Mouse (Mus musculus) stomach, postnatal 0 days (tissue): ENCODE measurements around the gene Hist1h2bh. TPM values are rescaled to one million over a fixed set of nuclear protein-coding genes. Genes with fewer than 3 reads are reported as not detected.
"Not testable (repeated sequence)": the region's sequence is repeated elsewhere in the genome, so short reads cannot be mapped to it uniquely, and the experiment has no call there.

ENCODE experiments used
- ATAC-seq: fragments of 200-750 bp; cut with Nextera tagmentation; 2 replicates; pipeline ENCODE4 v1.8.0; 2017; ENCODE audit not compliant: low FRiP score, low TSS enrichment
- DNase-seq: peaks from one replicate; pipeline ENCODE4 v3.0.0-alpha.2; 2016; ENCODE audit warnings: low spot score
- H3K27ac ChIP-seq: fragments of 300-500 bp; sonication (generic); replicated peaks from 2 replicates; pipeline ENCODE4 v1.5.1; 2014; ENCODE audit warnings: mild to moderate bottlenecking, control low read depth
- H3K27me3 ChIP-seq: fragments of 300-500 bp; sonication (generic); 2 replicates; pipeline ENCODE4 v1.6.1; 2014; ENCODE audit warnings: low read length; ENCODE audit not compliant: control insufficient read depth, insufficient read depth
- H3K36me3 ChIP-seq: fragments of 300-500 bp; sonication (generic); 2 replicates; pipeline ENCODE4 v1.6.1; 2014; ENCODE audit warnings: low read length, mixed read lengths; ENCODE audit not compliant: control insufficient read depth, insufficient read depth
- H3K4me1 ChIP-seq: fragments of 300-500 bp; sonication (generic); replicated peaks from 2 replicates; pipeline ENCODE4 v1.6.1; 2014; ENCODE audit warnings: antibody characterized with exemption; ENCODE audit not compliant: control insufficient read depth, insufficient read depth
- H3K4me2 ChIP-seq: fragments of 300-500 bp; sonication (generic); replicated peaks from 2 replicates; pipeline ENCODE4 v1.6.1; 2014; ENCODE audit warnings: low read depth, mild to moderate bottlenecking, control low read depth, moderate library complexity
- H3K4me3 ChIP-seq: fragments of 300-500 bp; sonication (generic); 2 replicates; pipeline ENCODE4 v1.5.1; 2014; ENCODE audit warnings: low read depth, low read length, control low read depth
- H3K9ac ChIP-seq: fragments of 300-500 bp; sonication (generic); 2 replicates; pipeline ENCODE4 v1.6.1; 2014; ENCODE audit warnings: mild to moderate bottlenecking, low read length, control low read depth, mixed read lengths
- H3K9me3 ChIP-seq: fragments of 300-500 bp; sonication (generic); 2 replicates; pipeline ENCODE4 v1.6.1; 2016; ENCODE audit warnings: low read length; ENCODE audit not compliant: control insufficient read depth
- CTCF ChIP-seq: IDR thresholded peaks from 2 replicates; pipeline ENCODE4 v1.5.1; 2016; ENCODE audit warnings: antibody characterized with exemption, low read depth, mild to moderate bottlenecking, moderate library complexity
- EP300 ChIP-seq: optimal IDR thresholded peaks from 2 replicates; pipeline ENCODE3; 2016; ENCODE audit warnings: antibody characterized with exemption
- WGBS: fragments of 180-500 bp; shearing (Covaris S2); extraction: QIAGEN DNeasy Blood & Tissue Kit; methylation state at CpG from one replicate; pipeline ENCODE4 v1.1.7; 2014; 5-methylcytosine and 5-hydroxymethylcytosine counted together
- polyA plus RNA-seq: library from polyadenylated mRNA; unstranded; fragments of >200 nt; fragmentation: Nextera tagmentation; extraction: Ambion mirVana; gene quantifications from 2 replicates; pipeline ENCODE4 v1.2.1, GENCODE M21; 2015

Hist1h2bh gene
- polyA plus RNA-seq, 1 experiment from 2014 or later, result 0.62 TPM

- H3K9ac ChIP-seq, result peak within 1 kb of the TSS; percentile 61
- not testable (repeated sequence) for H3K9me3 ChIP-seq, H3K4me1 ChIP-seq, H3K36me3 ChIP-seq, H3K27me3 ChIP-seq
- peak within 1 kb of the TSS; percentile 42 for H3K4me3 ChIP-seq
- peak within 1 kb of the TSS; percentile 83 for H3K27ac ChIP-seq
- peak; percentile 95 for TF ChIP-seq EP300
- H3K4me2 ChIP-seq, result peak within 1 kb of the TSS; percentile 59
- WGBS, result under 1% methylated on average over 21 of the region's 42 CpGs
- ATAC-seq (peak; percentile 92), DNase-seq (peak; percentile 88)
These were observed 30.8 kb upstream of the Hist1h2bh start, which contains the start of the genes Hist1h2bf and Hist1h2ad for GRCm38 (mm10) chr13:23573898-23574524. TSS of gene Hist1h2bf (minus strand) at chr13:23574196. TSS of gene Hist1h2ad (plus strand) at chr13:23574381.

- WGBS, result 5% methylated on average over 18 of the region's 20 CpGs
- Histone ChIP-seq H3K4me2 (peak overlapping the region; percentile 59), H3K9ac (peak overlapping the region; percentile 61), H3K27ac (peak overlapping the region; percentile 83), H3K4me3 (peak overlapping the region; percentile 42)
- H3K4me1 ChIP-seq, H3K27me3 ChIP-seq, ATAC-seq, H3K9me3 ChIP-seq, DNase-seq, H3K36me3 ChIP-seq: not testable (repeated sequence)
These were observed 30.1 kb upstream of the Hist1h2bh start for GRCm38 (mm10) chr13:23573034-23573897.

- Histone ChIP-seq H3K9ac (peak overlapping the region; percentile 32; the same call in 1 of the 2 replicates), H3K4me1 (peaks cover 3% of the 10 kb centered on the region; the same call in 1 of the 2 replicates), H3K4me3 (peak overlapping the region; percentile 42), H3K9me3 (no peaks in the 10 kb centered on the region), H3K4me2 (peak overlapping the region; percentile 59), H3K27me3 (no peaks in the 10 kb centered on the region), H3K36me3 (no peaks in the 10 kb centered on the region), H3K27ac (peak overlapping the region; percentile 93)
- ATAC-seq (no peak), DNase-seq (no peak)
- 20% methylated on average over 2 of the region's 2 CpGs for WGBS
- TF ChIP-seq CTCF (no peak), EP300 (no peak)
These were observed 29.2 kb upstream of the Hist1h2bh start for GRCm38 (mm10) chr13:23572218-23573033.

DNA sequence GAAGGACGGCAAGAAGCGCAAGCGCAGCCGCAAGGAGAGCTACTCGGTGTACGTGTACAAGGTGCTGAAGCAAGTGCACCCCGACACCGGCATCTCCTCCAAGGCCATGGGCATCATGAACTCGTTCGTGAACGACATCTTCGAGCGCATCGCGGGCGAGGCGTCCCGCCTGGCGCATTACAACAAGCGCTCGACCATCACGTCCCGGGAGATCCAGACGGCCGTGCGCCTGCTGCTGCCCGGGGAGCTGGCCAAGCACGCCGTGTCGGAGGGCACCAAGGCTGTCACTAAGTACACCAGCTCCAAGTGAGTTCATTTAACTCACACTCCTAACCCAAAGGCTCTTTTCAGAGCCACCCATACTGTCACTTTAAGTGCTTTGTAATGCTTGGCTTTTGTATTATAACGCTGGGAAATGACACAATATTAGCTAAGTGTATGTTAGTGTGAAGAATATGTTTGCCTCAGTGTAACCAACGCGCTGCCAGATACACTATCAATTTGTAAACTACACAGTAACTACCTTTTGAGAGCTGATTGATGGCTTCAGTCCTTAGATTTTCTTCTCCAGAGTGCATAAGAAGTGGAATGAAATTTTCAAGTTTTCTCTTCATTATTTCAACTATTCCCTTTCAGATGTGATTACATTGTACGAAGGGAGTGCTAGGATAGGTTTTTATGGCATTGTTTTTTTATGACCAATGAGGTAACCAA lies 28.5 kb upstream of the Hist1h2bh start:
- peak overlapping the region; percentile 93 for H3K27ac ChIP-seq
- peak overlapping the region; percentile 42 for H3K4me3 ChIP-seq
- H3K36me3 ChIP-seq, H3K4me1 ChIP-seq, H3K27me3 ChIP-seq, H3K9me3 ChIP-seq, ATAC-seq, DNase-seq: not testable (repeated sequence)
- peak overlapping the region; percentile 59 for H3K4me2 ChIP-seq
- under 1% methylated on average over 9 of the region's 34 CpGs for WGBS
- H3K9ac ChIP-seq, result peak overlapping the region; percentile 61

DNA sequence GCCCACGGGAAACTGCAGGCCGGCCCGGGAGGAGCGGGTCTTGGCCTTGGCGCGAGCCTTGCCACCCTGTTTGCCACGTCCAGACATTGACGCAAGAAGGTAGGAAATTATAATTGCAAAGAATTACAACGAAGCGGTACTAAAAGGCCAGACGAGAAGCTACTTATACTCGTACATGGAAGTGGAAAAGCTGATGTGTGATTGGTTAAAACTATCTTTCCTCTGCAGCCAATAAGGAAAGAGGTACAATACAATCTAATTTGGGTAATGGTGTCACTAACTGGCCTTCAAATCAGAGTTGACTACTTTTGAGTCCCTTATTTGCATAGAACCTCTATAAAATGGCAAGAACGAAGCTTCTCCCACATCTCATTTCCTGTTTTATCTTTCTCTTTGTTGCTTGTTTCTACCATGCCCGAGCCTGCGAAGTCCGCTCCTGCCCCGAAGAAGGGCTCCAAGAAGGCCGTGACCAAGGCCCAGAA lies 27.9 kb upstream of the Hist1h2bh start, which contains the start of the genes Hist1h2ae and Hist1h2bg:
Hist1h2ae (minus strand) TSS at position 199 of the 482 bp plus-strand sequence.
Hist1h2bg (plus strand) TSS at position 375 of the 482 bp plus-strand sequence.
- peak within 1 kb of the TSS; percentile 61 for H3K9ac ChIP-seq
- no peaks in the 10 kb centered on the region for H3K4me1 ChIP-seq
- DNase-seq, result peak; percentile 62
- H3K36me3 ChIP-seq, result no peaks in the 10 kb centered on the region
- H3K4me2 ChIP-seq, result peak within 1 kb of the TSS; percentile 59
- no peaks in the 10 kb centered on the region for H3K9me3 ChIP-seq
- peak within 1 kb of the TSS; percentile 93 for H3K27ac ChIP-seq
- H3K27me3 ChIP-seq, result no peaks in the 10 kb centered on the region
- peak within 1 kb of the TSS; percentile 42 for H3K4me3 ChIP-seq
- TF ChIP-seq CTCF, result 0 out of 2 replicates have a peak, but pooled peaks have one; percentile 0
- no peak for TF ChIP-seq EP300
- 0% methylated on average over 18 of the region's 18 CpGs for WGBS
- peak; percentile 88 for ATAC-seq
